Mouse (Mus musculus): Measurements from ENCODE around the gene Ebpl.

Ebpl gene

DNA sequence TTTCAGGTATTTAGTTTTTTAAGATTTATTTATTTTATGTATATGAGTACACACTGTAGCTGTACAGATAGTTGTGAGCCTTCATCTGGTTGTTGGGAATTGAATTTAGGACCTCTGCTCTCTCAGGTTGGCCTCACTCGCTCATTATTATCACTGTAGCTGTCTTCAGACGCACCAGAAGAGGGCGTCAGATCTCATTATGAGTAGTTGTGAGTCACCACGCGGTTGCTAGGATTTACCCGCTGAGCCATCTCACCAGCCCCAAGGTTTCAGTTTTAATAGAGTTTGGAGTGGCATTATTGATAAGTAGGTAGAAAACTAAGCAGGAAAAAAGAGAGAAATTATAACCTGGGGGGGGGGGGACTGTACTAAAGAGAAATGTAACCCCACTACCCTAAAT is 33.2 kb downstream of the Ebpl start:
- DNase-seq: peak; percentile 4 to 16

DNA sequence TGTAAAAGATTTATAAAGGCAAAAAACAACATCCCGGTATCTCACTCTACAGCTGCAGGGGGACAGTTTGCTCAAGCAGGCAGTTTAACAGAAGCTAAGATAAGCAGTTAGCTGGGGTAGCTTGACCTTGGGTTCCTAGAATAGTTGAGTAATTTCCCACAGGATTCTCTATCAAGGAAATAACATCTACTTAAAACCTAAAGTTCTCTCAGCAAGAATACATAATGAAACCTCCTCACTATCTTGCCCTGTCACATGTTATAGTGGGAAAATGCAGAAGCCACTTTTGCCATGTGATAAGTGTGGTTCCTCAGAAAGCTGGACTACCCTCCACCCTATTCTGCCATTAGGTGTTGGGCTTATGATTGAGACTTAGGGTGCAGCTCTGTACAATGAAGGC is 37.5 kb downstream of the Ebpl start:
- DNase-seq: no peak

DNA sequence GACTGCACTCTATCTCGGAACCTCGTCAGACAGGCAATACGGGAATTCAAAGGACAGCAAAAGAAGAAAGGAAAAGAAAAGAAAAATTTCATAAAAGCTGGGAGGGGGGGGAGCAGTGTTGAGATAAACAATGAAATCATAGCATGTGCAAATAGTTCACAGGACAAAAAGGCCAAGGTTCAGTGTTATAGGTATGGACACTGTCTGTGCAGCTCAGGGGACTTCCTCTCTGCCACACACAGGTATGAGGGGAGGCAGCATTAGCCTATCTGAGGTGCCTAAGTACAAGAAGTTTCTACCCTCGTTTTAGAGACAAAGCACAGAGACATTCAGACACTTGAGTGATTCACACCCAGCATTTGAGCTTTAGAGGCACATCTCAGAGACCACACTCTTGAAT is 39.0 kb downstream of the Ebpl start:
- DNase-seq: no peak

DNA sequence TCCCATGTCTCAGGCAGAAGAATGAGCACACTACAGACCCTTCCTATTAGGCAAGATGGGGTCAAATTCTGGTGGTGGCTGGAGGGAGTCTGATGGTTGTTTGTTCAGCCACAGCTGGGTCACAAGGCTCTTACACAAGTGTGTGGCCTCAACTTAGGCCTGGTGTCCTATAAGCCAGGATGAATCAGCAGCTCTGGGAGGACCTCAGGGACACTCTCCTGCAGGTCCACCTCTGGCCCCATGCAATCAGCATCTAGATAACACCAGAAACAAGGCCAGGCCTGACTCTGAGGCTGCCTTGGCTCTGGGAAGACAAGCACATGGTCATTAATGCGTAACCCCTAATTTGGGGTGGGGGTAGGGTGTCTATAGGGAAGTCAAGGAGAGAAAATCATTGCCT is 39.5 kb downstream of the Ebpl start:
- DNase-seq: no peak

DNA sequence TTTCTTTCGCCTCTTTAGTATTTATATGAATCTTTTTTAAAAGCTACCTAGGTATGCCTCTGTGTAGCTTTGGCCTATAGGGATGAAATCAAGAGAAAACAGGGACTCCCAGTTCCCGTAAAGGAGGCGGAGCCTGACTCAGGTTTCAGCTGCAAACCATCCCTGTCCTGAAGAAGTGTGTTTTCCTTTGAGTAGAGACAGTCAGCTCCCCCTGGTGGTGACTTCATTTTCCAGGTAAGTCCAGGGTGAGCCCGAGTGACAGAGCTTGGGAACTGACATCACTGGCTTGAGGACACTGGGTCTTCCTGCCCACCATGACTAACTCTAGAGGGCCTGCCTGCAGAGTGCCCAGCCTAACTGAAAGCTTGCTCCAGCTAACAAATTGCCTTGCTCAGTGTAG is 43.4 kb downstream of the Ebpl start:
- DNase-seq: peak; percentile 57 to 63

DNA sequence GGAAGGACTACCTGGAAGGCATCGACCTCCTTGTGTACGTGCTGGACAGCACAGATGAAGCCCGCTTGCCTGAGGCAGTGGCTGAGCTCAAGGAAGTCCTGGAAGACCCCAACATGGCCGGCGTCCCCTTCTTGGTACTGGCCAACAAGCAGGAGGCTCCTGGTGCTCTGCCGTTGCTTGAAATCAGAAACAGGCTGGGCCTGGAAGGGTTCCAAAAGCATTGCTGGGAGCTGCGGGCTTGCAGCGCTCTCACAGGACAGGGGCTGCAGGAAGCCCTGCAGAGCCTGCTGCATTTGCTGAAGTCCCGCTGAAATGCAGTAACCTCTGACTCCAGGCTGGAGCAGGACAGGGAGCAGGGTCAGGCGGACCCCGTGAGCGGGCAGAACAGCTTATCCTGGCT is 49.3 kb downstream of the Ebpl start:
- no peak for DNase-seq

DNA sequence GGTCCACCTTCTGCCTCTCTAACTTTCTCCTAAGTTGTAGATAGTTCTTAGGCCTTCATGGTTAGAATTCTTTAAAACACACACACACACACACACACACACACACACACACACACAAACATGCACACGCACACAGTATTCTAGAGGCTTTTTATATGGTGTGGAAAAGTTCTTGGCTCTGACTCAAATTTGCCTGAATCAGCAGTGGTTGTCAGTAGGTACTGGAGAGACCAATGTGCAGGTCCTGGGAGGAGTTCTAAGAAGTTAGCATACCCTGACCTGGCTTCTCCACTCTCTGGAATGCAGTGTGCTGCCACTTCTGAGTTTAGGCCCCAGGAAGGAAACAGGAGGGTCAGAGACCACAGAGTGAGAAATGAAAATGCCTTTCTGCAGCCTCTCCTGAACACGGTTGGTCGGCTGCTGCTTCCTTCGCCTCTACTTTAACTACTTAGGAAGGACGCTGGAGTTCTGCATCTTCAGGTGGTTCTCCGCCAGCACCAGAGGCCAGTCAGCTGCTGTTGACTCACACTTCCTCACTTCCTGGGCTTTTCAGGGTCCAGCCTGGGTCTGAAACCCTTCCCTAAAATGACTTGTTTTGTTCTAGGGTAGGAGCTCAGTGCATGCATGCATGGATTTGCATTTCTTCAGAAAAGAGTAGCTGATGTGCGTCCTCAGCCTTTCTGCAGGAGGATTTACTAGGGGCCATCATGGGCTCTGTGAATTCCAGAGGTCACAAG is 50.0 kb downstream of the Ebpl start:
- peak in 1 of 2 experiments; percentile 6 for DNase-seq

DNA sequence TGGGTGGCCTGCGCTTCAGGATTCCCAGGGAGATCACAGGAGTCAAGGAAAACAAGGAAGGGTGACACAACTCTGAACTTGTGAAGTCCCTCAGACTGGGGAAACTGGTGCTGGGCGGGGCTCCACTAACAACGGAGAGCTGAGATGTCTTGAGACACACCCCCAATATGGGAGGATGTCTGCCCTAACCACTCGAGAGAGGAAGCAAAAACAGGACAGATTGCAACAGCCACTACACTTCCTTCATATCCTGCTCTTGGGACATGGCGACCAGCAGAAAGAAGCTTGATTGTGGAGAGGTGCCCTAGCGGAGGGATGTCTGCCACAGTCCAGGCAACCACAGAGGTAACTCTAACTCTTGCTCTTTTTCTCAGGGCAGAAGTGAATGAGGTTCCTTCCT is 50.6 kb downstream of the Ebpl start, which contains the start of gene Arl11:
TSS of gene Arl11 (plus strand) at position 161 of the 400 bp plus-strand sequence.
- DNase-seq: peak; percentile 19 to 27

DNA sequence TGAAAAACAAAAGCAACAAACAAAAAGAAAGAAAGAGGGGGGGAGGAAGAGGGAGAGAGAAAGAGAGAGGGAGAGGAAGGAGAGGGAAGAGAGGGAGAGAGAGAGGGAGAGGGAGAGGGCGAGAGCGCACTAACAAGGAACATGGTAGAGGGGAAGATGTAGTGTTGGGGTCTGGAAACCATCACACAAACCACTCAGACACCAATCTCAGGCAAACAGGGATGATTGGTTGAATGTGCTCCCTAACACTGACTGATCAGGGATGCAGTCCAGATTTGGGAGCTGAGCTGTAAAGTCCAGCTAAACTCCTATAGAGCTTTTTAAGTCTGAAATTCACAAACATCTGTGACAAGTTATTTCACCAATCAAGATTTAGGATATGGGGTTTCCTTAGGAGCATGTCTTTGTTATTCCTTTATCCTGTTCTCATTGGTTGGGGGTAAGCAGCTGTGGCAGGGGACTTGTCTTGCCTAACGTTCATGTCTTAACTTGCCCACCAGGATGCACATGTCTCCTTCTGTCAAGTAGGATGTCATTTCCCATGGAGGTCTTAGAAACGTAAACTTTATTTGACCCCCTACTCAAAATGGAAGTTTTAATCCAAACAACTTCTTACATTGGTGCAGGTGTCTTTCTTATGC is 56.1 kb downstream of the Ebpl start:
- DNase-seq: no peak

DNA sequence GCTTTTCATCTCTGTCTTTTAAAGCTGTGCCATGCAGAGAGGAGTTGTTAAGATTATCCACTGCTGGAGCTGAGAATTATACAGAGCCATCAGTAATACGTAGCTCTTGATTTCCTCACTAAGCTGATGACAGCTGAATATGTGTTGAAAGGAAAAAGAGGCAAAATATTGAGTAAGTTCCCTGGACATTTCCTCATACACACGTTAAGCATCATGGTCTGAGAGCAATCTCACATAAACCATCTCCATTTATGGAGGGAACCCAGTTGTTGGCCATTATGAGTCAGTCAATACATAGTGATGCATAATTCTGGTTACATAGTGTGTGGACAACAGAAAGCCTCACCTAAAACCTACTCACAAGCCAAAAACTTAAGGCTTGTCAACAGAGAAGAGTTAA is 57.8 kb downstream of the Ebpl start:
- no peak for DNase-seq

DNA sequence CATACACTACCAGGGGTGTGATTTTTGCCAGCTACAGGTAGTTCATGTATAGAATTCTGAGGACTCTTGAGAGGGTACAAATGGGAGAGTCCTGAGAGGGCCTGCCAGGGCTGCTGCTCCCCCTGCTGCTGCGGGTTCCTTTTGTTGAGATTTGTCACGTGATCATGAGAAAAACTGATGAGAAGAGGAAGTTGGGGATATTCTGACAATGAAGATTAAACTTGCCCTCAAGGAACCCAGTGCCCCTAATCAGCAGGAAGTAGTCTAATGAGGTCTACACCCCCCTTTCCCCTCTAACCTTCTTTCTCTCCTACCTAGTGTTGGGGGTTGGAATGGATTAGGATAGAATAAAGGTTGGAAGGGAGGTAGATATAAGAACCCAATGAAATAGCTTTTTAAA is 58.9 kb downstream of the Ebpl start:
- DNase-seq: no peak

DNA sequence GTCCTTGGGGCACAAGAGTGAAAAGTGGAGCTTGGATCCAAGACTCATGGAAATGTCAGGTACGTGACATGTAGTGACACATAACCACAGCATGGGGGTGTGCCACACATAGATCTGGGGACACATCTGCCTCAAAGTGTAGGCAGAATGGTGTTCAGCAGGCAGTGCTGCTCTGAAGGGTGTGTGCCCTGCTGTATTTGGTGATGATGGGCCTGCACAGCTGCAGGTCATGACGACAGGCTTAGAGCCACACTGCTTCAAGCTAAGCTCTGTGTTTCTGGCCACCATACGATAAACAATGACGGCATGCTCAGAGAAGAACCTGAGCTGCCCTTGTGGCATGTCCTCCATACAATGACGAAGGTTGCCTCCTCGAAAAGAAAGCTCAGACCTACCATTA is 60.4 kb downstream of the Ebpl start:
- no peak for DNase-seq

DNA sequence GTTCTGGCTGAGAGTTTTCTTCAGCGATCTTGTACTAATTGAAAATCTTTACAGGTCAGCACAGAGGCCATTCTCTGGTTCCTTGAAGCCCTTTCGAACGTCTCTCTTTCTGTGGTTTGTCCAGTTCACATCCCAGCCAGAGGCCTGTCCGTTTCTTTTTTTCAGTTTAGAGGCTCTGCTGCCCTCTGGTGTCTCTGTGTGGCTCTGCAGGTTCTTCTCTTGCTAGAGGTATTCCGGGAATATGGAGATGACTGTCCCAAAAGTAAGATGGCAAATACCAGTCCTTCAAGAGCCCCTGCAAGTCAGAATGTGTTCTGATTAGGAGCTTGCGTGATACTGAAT is 65.5 kb downstream of the Ebpl start:
- peak; percentile 62 for DNase-seq

DNA sequence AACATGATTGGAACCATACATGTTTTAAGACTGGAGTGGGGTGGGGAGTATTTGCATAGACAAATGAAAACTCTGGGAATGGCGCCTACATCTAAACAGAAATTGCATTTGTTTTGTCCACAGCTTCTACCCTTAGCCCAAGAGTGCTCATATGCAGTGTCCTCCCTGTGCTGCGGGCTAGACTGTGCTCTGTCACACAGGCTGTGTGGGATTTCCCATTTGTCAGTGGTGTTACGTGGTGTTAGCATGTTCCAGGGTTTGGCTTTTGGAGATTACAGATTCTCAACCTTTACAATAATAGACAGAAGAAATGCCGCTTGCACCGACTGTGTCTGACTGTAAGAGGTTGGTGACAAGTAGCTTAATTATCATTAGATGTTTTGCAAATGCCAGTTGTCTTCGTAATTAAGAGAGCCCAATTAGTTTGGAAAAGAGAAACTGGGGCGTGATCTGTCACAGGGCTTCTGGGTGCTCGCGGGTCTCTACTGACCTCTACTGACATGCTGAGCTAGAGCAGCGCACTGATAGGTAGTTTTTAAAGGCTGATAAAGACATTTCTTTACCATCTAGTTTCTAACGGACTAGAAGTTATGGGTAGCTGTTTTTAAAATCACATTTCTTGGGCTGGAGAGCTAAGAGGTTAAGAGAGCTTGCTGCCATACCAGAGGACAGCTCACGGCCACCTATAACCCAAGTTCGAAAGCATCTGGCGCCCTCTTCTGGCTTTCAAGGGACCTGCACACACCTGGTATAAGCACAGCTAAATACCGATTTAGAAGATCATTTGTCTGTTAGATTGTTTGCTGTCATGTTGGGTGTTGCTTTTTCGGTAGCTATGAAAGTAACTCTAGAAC is 66.1 kb downstream of the Ebpl start:
- peak; percentile 79 to 81 for DNase-seq

DNA sequence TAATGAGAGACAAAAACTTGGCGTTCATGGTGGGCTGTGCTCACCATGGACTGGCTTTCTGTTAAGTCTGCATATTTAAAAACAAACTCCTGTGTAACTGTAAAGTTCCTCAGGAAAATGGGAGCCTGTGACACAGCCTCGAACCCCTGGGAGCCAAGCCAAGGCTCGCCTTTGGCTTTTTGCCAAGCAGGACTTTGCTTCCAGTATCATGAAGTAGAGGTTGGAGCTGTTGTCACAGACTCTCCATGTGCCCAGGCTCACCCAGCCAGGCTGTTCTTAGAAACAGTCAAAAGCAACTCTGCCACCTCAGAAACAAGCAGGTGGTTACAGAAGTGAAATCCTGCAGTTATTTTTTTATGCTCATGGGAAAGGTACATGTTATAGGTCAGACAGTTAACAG is 69.6 kb downstream of the Ebpl start:
- no peak for DNase-seq

DNA sequence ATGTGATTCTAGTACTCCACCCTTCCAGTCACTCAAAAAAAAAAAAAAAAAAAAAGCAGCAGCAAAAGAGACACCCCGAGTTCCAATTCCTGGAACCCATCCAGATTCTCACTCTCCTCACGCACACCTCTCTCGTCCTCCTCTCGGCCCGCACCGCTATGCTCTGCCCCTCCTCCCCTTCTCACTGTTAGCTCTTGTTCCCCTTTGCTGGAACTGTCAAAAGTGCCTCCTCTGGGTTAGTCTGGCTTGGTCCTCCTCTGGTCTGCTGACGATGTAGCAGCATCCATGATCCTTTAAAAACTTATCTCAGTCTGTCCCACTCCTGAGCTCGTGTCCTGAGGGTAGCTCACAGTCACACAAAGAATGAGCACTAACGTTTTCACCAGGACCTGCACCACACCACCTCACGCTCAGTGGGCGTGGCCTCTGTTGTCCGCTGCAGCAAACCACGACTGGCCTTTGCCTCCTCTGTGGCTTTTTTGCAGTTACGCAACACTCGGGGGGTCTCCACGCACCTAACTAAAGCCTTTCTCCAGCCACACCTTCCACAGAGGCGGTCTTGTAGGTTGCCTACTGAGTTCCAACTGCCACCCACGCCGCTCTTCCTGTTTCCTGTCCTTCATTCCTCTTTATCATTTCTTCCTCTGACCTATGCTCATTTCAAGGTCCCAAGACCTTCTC is 71.5 kb downstream of the Ebpl start:
- no peak for DNase-seq
